Mouse (Mus musculus): ENCODE measurements at regions not wholly inside any gene's neighbourhood (a gene's known extent, or its start where the extent isn't known, plus 50 kb on each side); places are given as distances from the start of the nearest gene placed in this dataset.
"Not testable (repeated sequence)": the region's sequence is repeated elsewhere in the genome, so short reads cannot be mapped to it uniquely, and the experiment has no call there.

- H3K27ac ChIP-seq; H3K4me3 ChIP-seq; intact Hi-C loops (cut with DNase I): not testable (repeated sequence)
- peak; percentile 12 for DNase-seq
These were observed 69.5 kb upstream of the C130026I21Rik start for GRCm38 (mm10) chr1:85339821-85340220.

Data from gastrocnemius, adult 2 months (tissue).